Mouse (Mus musculus) left cerebral cortex, adult 9 months (tissue): Measurements from ENCODE around the gene Gm11985.

Source experiments
- DNase-seq, 2 experiments: peaks; one replicate each; pipeline ENCODE4 v3.0.0; 2022; ENCODE audit warnings: low spot score in 2 of 2

Gene Gm11985

GRCm38 (mm10) chr11:7156427-7156826, 31.9 kb downstream of the Gm11985 start:
- DNase-seq: no peak

- no peak for DNase-seq
These were observed 35.3 kb downstream of the Gm11985 start for GRCm38 (mm10) chr11:7153081-7153480.

GRCm38 (mm10) chr11:7152371-7152770, 36.0 kb downstream of the Gm11985 start:
- DNase-seq: no peak

- DNase-seq: no peak
These were observed 37.9 kb downstream of the Gm11985 start for GRCm38 (mm10) chr11:7150511-7150910.

- no peak for DNase-seq
These were observed 38.9 kb downstream of the Gm11985 start for GRCm38 (mm10) chr11:7149471-7149870.

GRCm38 (mm10) chr11:7147945-7148344, 40.4 kb downstream of the Gm11985 start:
- no peak for DNase-seq

GRCm38 (mm10) chr11:7147536-7147935, 40.8 kb downstream of the Gm11985 start:
- DNase-seq: no peak

GRCm38 (mm10) chr11:7145221-7145620, 43.1 kb downstream of the Gm11985 start:
- DNase-seq: peak in 1 of 2 experiments; percentile 17

- no peak for DNase-seq
These were observed 44.0 kb downstream of the Gm11985 start for GRCm38 (mm10) chr11:7144369-7144768.

- no peak for DNase-seq
These were observed 45.6 kb downstream of the Gm11985 start for GRCm38 (mm10) chr11:7142725-7143124.

- DNase-seq: peak in 1 of 2 experiments; percentile 59
These were observed 47.9 kb downstream of the Gm11985 start for GRCm38 (mm10) chr11:7140449-7140848.

GRCm38 (mm10) chr11:7138370-7138769, 50.0 kb downstream of the Gm11985 start:
- no peak for DNase-seq

GRCm38 (mm10) chr11:7136246-7136855, 52.0 kb downstream of the Gm11985 start:
- DNase-seq: no peak

- no peak for DNase-seq
These were observed 52.6 kb downstream of the Gm11985 start for GRCm38 (mm10) chr11:7135763-7136162.

- no peak for DNase-seq
These were observed 53.1 kb downstream of the Gm11985 start for GRCm38 (mm10) chr11:7135301-7135700.

GRCm38 (mm10) chr11:7134319-7134718, 54.0 kb downstream of the Gm11985 start:
- peak; percentile 38 to 61 for DNase-seq

GRCm38 (mm10) chr11:7133736-7134135, 54.6 kb downstream of the Gm11985 start:
- no peak for DNase-seq
